Mouse (Mus musculus) activated CD4-positive, CD25-positive, alpha-beta regulatory T cell, adult 4 months (primary cell): Measurements from ENCODE around the gene Sgo2a. TPM values are rescaled to one million over a fixed set of nuclear protein-coding genes. Genes with fewer than 3 reads are reported as not detected.
"Not testable (repeated sequence)": the region's sequence is repeated elsewhere in the genome, so short reads cannot be mapped to it uniquely, and the experiment has no call there.

Experiments
- ATAC-seq: one replicate; pipeline ENCODE4 v1.8.0; 2017
- polyA plus RNA-seq, 2 experiments: library from polyadenylated mRNA; unstranded; fragments of 100-300 nt; shearing (Covaris generic); gene quantifications; one replicate each; pipeline ENCODE4 v1.2.1; 2017

The Sgo2a gene
- polyA plus RNA-seq, 2 experiments from 2014 or later: 3.0 to 3.5 TPM

GRCm38 (mm10) chr1:58031160-58031769 is 35.5 kb downstream of the Sgo2a start:
- peak; percentile 32 for ATAC-seq

DNA sequence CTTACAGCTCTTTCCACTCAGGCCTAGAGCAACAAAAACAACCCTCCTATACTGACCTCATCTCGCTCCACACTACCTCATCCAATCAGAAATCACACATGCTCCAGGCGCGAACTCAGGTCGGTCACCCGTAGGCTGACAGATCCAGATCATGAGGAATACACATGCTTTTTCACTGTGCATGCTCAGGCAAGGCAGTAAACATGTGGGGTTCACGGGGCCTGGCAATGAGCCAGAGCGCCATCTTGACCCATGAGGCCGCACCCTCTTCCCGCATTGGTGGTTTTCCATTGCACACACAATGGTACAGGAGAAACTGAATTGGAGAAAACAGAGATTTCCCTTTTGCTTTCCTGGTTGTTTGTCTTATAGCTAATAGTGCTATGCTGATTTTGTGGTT is 41.5 kb downstream of the Sgo2a start:
- not testable (repeated sequence) for ATAC-seq

DNA sequence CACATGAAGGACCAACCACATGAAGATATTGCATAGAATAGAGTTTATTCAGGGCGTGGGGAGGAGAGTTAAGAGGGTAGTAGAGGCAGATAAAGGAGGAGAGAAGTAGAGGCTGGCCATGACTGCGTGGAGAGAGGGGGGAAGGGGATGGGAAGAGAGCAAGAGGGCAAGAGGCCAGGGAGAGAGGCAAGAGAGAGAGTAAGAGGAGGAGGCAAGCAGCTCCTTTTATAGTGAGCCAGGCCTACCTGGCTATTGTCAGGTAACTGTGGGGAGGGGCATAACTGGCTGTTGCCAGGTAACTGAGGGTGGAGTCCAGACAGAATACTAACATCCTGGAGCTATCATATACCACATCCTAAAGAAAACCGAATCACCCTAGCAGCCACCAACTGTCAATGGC is 49.3 kb downstream of the Sgo2a start:
- ATAC-seq: no peak

GRCm38 (mm10) chr1:58045546-58045945 is 49.8 kb downstream of the Sgo2a start:
- no peak for ATAC-seq

GRCm38 (mm10) chr1:58046721-58047290 is 51.0 kb downstream of the Sgo2a start:
- ATAC-seq: no peak

DNA sequence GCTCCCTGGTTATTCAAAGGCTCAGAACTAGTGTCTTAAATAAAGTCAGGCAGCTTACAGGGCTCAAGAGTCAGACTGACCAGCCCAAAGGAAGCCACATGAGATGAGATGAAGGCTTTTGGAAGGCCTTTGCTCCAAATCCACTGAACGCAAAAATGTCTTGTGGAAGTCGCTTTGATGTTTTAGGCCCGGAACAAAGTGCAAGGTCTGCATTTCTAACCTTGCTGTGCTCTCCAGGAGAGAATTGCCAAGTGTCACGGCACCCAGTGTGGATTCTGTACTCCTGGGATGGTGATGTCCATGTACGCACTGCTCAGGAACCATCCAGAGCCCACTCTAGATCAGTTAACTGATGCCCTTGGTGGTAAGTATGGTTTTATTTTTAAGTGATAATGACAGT is 53.4 kb downstream of the Sgo2a start:
- no peak for ATAC-seq

DNA sequence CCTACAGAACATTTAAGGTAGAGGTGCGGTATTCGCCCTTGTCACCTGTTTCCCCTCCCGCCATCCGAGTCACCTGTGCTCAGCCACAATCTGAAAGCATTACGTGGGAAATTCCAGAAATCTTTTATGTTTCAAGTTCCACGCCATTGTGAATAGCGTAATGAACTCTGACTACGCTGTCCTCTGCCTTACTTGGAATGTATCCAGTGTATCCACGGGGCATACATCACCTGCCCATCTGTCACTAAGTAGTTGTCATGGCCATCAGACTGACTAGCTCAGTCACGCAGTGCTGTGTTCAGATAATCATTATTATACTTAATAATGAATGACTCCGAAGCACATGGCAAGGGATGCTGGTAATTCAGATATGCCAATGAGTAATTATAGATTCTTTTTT is 59.8 kb downstream of the Sgo2a start:
- no peak for ATAC-seq

- ATAC-seq: no peak
Measured at GRCm38 (mm10) chr1:58056074-58056807, 60.5 kb downstream of the Sgo2a start.

DNA sequence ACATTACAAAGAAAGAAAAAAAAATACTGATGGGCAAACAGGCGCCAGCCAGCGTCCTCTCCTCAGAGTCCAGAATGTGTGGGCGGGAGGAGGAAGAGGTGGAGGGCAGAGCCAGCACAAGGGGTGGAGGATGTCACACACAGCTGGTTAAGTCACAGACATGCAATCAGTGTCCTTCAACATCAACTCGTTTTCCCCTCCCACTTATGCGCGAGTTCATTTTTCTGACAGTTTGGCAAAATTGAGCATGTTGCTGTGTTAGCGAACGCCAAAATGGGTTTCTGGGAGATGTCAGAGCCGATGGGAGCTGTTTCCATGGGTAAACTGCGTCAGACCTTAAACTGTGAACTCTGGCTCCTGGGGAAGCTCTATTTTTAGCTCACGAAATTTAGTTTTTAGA is 61.2 kb downstream of the Sgo2a start:
- ATAC-seq: no peak

DNA sequence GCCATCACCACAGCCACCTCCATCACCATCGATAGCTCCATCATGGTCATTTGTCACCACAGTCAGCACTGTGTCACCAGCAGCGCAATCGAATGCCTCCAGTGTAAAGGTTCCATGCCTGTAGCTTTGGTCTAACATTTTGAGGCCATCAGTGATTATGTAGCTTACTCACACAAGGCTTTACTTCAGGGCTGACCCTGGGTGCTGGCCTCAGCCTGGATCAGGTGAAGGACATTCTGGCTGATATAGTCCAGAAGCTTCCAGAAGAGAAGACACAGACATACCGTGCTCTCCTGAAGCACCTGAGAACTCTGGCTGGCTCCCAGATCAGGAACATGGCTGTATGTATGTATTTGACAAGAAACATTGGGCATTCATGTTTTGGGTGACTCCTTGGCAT is 63.1 kb downstream of the Sgo2a start:
- no peak for ATAC-seq

GRCm38 (mm10) chr1:58062131-58062530 is 66.4 kb downstream of the Sgo2a start:
- no peak for ATAC-seq

- ATAC-seq: no peak
Measured at GRCm38 (mm10) chr1:58065151-58065550, 69.4 kb downstream of the Sgo2a start.

GRCm38 (mm10) chr1:58065606-58066005 is 69.8 kb downstream of the Sgo2a start:
- ATAC-seq: no peak

- no peak for ATAC-seq
Measured at GRCm38 (mm10) chr1:58069181-58069580, 73.4 kb downstream of the Sgo2a start.

- ATAC-seq: no peak
Measured at GRCm38 (mm10) chr1:58070091-58070490, 74.3 kb downstream of the Sgo2a start.

DNA sequence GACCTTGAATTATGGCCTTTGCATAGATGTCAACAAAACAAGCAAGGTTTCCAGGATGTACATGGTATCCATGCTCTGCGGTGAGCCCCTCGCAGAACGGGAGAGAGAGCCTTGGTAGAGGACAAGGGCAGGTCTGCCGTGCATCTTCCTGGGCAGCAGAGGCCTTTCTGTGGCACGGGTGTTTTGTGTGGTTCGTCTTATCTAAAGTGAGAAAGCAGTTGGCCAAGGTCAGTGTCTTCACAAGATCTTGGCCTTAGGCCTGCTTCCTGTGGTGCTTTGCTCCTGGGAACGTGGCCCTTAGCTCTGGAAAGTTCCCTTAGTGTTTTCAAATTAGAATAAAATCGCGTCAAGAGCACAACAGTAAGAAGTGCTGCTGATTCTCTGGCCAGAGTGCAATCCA is 75.2 kb downstream of the Sgo2a start:
- no peak for ATAC-seq

DNA sequence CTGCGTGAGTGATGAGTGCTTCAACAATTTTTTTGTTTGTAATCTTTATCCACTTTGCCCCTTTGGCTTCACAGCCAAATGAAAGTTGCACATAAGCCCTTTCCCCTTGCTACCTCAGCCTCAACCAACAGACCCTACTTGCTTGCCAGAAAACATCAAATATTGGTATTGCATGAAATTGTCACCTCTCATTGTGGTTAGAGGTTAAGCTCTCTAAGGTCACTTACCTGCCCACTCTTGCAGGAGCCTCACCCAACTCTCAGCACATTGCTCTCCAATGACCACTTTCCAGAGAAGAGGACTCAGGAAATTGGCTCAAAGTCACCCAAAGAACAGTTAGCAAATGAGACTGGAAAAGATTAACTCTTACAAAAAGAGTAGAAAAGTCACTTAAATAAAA is 75.7 kb downstream of the Sgo2a start:
- ATAC-seq: no peak

DNA sequence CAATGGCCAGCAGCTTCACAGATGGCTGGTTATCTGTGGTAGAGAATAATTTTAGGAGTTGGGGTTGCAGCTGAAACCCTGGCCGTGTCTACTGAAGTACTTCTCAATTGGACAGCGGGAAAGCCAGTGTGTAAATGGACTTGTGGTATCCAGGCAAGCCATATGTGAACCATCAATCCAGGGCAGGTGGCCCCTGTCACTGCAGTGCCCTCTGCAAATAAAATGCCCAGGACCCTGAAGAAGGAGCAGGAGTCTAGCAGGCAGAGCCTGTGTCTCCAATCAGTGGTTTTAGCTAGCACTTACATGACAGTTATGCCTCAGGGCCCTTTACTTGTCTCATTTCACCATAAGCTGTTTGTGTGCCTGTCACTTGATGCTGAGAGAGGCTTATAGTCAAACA is 76.6 kb downstream of the Sgo2a start:
- no peak for ATAC-seq

DNA sequence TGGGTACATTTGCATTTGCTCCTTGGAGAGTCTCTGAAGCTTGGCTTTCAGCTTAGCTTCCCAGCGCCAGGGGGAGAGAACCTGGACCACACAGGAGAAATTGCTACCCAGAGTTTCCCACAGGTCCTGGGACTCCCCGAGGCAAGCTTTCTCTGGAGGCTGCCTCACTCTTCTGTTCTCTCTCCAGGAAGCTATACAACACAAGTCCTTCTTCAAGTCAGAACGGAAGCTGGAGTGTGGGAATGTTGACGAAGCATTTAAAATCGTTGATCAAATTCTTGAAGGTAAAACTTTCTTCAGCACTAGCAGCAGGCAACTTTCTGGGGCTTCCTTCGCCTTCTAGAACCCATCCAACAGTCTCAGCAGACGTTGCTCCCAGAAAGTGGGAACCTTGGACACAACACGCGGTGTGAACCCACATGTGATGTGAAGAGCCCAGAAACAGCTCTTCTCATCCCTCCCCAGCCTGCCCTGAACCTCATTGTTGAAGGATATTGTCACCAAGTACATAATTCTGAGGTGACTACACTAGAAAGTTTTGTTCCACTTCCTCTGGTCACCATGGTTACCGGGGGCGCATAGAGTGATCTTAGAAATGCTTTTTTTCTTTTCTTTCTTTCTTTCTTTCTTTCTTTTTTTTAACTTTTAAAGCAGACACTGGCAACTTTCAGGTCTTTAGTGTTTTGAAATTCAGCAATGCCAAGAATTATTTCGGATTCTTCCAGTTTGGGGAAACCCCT is 77.4 kb downstream of the Sgo2a start:
- ATAC-seq: no peak

GRCm38 (mm10) chr1:58074266-58074665 is 78.5 kb downstream of the Sgo2a start:
- ATAC-seq: no peak
